Mouse (Mus musculus) heart, postnatal 0 days (tissue): ENCODE data around the gene Rnf26.

Source experiments
- CTCF ChIP-seq: IDR thresholded peaks from 2 replicates; pipeline ENCODE4 v1.5.1; 2016; ENCODE audit warnings: antibody characterized with exemption, control low read depth, low read depth
- EP300 ChIP-seq: IDR thresholded peaks from 2 replicates; pipeline ENCODE4 v1.6.1; 2016; ENCODE audit warnings: antibody characterized with exemption, low read depth

GRCm38 (mm10) chr9:44047071-44047470 lies 66.2 kb downstream of the Rnf26 start:
- no peak for TF ChIP-seq EP300
- TF ChIP-seq CTCF: no peak
